Mouse (Mus musculus) ES-Bruce4 (cell line): ENCODE results near the gene Vars2.

Experiments
- CTCF ChIP-seq: IDR thresholded peaks from one replicate; pipeline ENCODE4 v1.8.1; 2011; ENCODE audit warnings: low read depth, low read length
- EP300 ChIP-seq: IDR thresholded peaks from 2 replicates; pipeline ENCODE4 v1.6.1; 2011; ENCODE audit warnings: low read depth, low read length; ENCODE audit not compliant: insufficient read depth

- no peak for TF ChIP-seq CTCF
- TF ChIP-seq EP300: no peak
These were observed 49.7 kb upstream of the Vars2 start for GRCm38 (mm10) chr17:35717080-35717479.
